Comparison of ENCODE assay signal across 28 mouse cellular contexts in genomic region chr2:172076295-172076694, GRCm38 (mm10). TPM values are rescaled to one million over a fixed set of nuclear protein-coding genes. Genes with fewer than 3 reads are reported as not detected.
"Had no signal": no experiment of that assay in that cellular context is flagged by ENCODE, and none has a peak within 500 bp of the region (broad histone marks: within the 10 kb centered on the region; RNA-seq: fewer than 3 reads in every experiment).

No protein-coding gene starts in this region.

- H3K9me3 ChIP-seq: embryonic facial prominence, embryonic 10.5 days; embryonic facial prominence, embryonic 12.5 days; embryonic facial prominence, embryonic 13.5 days; embryonic facial prominence, embryonic 15.5 days; forebrain, embryonic 10.5 days; forebrain, embryonic 12.5 days; forebrain, embryonic 13.5 days; forebrain, embryonic 15.5 days had no signal

- H3K27me3 ChIP-seq: embryonic facial prominence, embryonic 12.5 days; embryonic facial prominence, embryonic 13.5 days; embryonic facial prominence, embryonic 15.5 days; forebrain, embryonic 12.5 days; forebrain, embryonic 13.5 days; forebrain, embryonic 15.5 days had no signal

- H3K4me2 ChIP-seq: embryonic facial prominence, embryonic 12.5 days; embryonic facial prominence, embryonic 13.5 days; embryonic facial prominence, embryonic 15.5 days; forebrain, embryonic 12.5 days; forebrain, embryonic 13.5 days; forebrain, embryonic 15.5 days had no signal

- ATAC-seq: forebrain, embryonic 13.5 days; forebrain, embryonic 14.5 days; forebrain, embryonic 15.5 days; forebrain, embryonic 16.5 days; forebrain, postnatal 0 days had no signal

- H3K9ac ChIP-seq: embryonic facial prominence, embryonic 12.5 days; embryonic facial prominence, embryonic 13.5 days; embryonic facial prominence, embryonic 15.5 days; forebrain, embryonic 12.5 days; forebrain, embryonic 13.5 days; forebrain, embryonic 15.5 days; forebrain, postnatal 0 days had no signal

- H3K36me3 ChIP-seq: embryonic facial prominence, embryonic 10.5 days; embryonic facial prominence, embryonic 12.5 days; embryonic facial prominence, embryonic 13.5 days; embryonic facial prominence, embryonic 15.5 days; forebrain, embryonic 10.5 days; forebrain, embryonic 12.5 days; forebrain, embryonic 15.5 days had no signal

- DNase-seq: cerebellum, adult 8-10 months; cerebellum, adult 9-10 months; cerebellum, adult 9-11 months; cerebellum, postnatal 10 days; cerebellum, postnatal 14 days; cerebellum, postnatal 25 days; cerebellum, postnatal 36 days; embryo, embryonic 11 days; forebrain, postnatal 0 days; gastrocnemius, adult 2 months; gastrocnemius, postnatal 10 days; gastrocnemius, postnatal 14 days; gastrocnemius, postnatal 25 days; gastrocnemius, postnatal 36 days; heart, adult 18-20 months; heart, adult 2 months had no signal

- H3K27ac ChIP-seq: embryonic facial prominence, embryonic 10.5 days; embryonic facial prominence, embryonic 12.5 days; embryonic facial prominence, embryonic 13.5 days; embryonic facial prominence, embryonic 15.5 days; forebrain, embryonic 10.5 days; forebrain, embryonic 12.5 days; forebrain, embryonic 13.5 days; forebrain, embryonic 15.5 days; gastrocnemius, adult 2 months; heart, adult 2 months had no signal

- H3K4me3 ChIP-seq: embryonic facial prominence, embryonic 10.5 days; embryonic facial prominence, embryonic 12.5 days; embryonic facial prominence, embryonic 13.5 days; embryonic facial prominence, embryonic 15.5 days; erythroblast, embryonic 14.5 days; forebrain, embryonic 10.5 days; forebrain, embryonic 12.5 days; forebrain, embryonic 13.5 days; forebrain, embryonic 15.5 days; gastrocnemius, adult 2 months; heart, adult 2 months had no signal

- H3K4me1 ChIP-seq: embryonic facial prominence, embryonic 15.5 days; forebrain, embryonic 10.5 days; forebrain, embryonic 12.5 days; forebrain, embryonic 13.5 days had no signal

RNA-seq across cellular contexts. Expression of gene Cbln4, which starts 33.0 kb away (rescaled TPM):
- polyA plus RNA-seq: gonadal fat pad, adult 2 months; heart, adult 2 months had no signal
